Mouse (Mus musculus) heart, adult 2 months (tissue): ENCODE measurements at regions not wholly inside any gene's neighbourhood (a gene's known extent, or its start where the extent isn't known, plus 50 kb on each side); places are given as distances from the start of the nearest gene placed in this dataset.

Experiments
- CTCF ChIP-seq: fragments of 200-600 bp; IDR thresholded peaks from 2 replicates; pipeline ENCODE4 v1.8.1; 2022; ENCODE audit warnings: antibody characterized with exemption, mild to moderate bottlenecking, moderate library complexity
- EP300 ChIP-seq: fragments of 200-500 bp; IDR thresholded peaks from 2 replicates; pipeline ENCODE4 v1.6.1; 2011; ENCODE audit warnings: low read depth, low read length, control low read depth; ENCODE audit not compliant: insufficient read depth
- POLR2A ChIP-seq: fragments of 200-500 bp; IDR thresholded peaks from 2 replicates; pipeline ENCODE4 v1.6.1; 2011; ENCODE audit warnings: mild to moderate bottlenecking, low read depth, low read length, control low read depth; ENCODE audit not compliant: insufficient read depth

DNA sequence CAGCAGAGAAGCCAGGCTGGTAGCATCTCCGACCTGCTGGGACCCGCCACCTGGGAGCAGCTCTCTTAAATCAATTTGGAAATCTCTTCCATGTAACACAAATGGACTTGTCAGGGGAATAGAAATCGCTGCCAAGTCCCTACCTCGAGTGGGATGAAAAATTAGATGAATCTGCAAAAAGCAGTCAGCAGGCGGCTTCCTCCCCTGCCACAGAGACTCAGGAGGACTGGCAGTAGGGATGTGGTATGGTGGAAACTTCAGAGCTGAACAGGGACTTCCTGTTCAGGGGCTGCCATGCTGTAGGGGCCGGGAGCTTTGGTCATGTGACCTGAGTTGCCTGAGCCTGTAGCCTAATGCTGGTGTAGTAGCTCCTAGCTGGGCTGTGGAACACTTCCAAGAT, 379.1 kb downstream of the Tbc1d22a start:
- TF ChIP-seq POLR2A (no peak), EP300 (no peak), CTCF (no peak)
